Mouse (Mus musculus): ENCODE measurements at regions not wholly inside any gene's neighbourhood (a gene's known extent, or its start where the extent isn't known, plus 50 kb on each side); places are given as distances from the start of the nearest gene placed in this dataset.

DNA sequence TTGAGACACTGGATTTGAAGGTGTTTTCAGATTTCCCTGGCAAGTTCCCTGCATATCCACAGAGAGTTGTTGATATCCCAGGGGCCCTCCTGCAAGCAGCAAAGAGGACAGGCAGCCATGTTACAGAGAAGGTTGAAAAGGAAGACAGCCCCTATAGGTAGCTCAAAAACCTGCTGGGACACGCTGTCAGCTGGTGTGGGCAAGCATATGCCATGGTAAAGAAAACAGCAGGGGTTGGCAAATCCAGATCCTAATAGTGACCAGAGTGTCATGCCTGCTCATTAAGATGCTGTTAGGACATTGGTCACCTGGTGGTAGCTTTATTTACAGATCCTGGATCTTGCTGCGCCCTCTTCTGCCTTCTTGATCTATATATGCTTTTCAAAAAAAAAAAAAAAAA, 397.6 kb downstream of the Tns1 start:
- no peak for DNase-seq

DNA sequence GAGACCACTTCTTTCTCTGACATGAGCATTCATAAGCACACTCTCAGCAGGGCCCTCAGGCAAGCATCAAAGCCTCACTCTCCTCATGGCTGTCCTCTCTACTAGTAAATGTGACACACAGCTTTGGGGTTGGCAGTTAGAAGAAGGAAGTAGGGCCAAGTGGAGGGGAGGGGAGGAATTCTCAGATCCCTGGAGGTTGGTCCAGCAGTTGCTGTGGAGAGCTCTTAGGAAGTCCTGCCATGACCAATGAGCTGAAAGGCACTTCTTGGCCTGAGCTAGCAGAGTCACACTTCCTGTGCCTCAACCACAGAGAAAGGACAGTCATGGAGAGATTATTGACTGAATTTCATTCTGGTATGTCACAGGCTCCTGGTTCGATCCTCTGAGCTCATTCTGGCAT, 398.8 kb downstream of the Tns1 start:
- DNase-seq, result no peak

DNA sequence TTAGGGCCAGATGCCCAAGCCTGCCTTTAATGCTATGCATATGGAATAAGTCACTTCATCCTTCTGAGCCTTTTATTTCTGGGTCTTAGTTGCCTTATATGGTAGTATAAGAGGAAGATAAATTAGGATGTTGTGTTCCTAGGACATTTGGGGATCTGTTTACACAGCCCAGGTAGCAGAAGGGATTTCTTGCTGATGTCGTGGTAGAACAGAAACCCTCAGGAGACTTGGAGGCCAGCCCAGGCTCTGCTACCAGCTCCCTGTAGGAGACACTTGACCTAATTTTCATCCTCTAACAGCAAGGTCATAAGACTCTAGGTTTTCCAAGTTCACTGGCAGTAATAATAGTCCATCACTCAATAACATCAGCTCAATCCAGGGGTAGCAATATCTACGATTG, 399.7 kb downstream of the Tns1 start:
- no peak for DNase-seq

DNA sequence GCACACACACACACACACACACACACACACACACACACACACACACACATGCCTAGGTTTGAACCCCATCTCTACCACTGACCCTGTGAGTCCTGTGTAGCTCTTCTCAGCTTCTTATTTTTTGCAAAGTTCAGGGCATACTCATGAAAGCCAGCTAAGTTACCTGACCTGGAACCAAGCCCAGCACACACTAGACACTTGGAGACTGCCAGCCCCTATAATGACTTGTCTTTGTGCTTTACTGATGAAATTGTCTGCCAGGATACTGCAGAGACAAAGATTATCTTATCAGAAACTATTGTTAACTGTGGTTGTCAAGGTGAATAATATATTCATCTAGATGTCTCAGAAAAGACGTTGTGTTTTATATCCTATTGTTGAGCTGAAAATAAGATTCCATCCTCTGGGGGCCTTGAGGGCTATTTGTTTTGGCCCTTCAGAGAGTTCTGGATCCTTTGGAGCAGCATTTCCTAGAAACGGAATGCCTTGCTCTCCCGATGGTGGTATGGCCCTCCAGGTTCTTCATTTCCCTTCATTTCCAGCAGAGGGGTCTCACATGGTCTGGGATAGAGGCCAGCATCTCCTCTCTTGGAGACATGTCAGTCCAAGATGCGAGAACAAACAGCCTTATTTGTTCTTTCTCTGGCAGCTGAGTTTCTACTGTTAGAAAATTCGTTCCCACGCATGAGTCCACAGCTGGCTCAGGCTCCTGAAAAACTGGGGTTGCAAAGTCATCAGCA, 402.6 kb downstream of the Tns1 start:
- DNase-seq, result no peak

DNA sequence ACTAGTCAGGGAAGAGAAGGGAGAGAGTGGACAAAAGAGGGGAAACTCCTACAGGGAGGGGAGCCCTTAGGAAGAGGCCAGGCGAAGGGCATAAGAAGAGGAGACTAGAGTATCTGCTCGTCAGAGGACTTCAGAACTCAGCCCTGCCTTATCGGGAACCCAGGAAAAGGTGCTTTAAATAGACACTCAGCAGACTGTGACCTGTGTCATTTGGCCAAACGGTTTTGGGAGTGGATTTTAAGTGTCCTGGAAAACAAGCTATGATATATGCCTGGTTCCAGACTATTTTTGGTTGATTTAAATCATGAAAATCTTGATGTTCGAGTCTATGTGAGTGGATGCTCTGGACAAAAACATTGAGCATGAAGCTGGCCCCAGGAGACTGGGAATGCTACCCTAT, 405.8 kb downstream of the Tns1 start:
- DNase-seq, result no peak

DNA sequence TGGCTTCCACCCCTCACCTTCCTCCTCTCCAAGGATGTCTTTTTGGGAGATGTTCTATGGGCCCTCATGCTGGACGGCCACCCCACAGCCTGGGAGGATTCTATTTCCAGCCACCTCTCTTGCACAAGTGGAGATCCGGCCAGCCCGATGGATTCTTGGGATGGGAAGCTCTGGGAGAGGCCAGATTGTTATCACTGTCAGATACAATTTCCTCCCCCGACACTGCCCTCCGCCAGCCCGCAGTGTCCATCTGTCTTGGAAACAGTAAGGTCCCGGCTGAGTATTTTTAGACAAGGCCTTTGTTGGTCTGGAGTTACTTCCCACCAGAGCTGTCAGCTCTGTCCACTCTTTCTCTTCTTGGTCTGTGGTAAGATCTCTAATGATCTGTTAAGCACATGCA, 406.8 kb downstream of the Tns1 start:
- no peak for DNase-seq

DNA sequence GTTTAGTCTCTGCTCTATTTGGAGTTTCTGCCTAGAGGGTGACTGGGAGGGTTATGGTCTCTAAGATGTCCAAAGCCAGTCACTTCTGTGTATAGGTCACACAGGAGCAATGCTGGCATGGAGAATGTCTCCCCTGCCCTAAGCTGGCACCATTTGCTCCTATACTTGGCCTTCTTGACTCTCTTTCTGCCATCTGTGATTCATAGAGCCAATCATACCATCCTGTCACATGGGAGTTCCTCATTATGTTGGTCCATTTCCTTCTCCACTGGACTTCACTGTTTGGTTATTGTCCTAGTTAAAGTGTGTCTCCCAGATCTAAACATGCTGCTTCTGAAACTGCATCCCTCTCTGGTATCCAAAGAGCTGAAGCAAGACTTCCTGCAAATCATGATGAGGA, 407.3 kb downstream of the Tns1 start:
- DNase-seq, result no peak

DNA sequence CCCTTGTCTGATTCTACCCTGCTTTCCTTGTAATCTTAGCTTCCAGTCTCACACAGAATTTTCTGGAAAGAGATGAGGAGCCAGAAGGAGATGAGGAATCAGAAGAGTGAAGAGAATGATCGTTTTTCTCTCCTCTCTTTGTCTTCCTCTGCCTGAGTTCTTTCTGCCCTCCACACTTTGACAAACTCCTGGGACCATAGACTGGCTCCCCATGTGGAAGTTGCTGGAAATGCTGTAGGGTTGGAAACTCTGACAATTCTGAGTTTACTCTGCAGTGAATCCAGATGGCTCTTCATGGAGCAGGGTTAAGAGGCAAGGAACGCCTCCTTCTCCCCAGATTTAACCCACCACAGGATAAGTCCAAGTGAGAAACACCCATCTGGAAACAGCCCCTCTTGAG, 408.7 kb downstream of the Tns1 start:
- no peak for DNase-seq

DNA sequence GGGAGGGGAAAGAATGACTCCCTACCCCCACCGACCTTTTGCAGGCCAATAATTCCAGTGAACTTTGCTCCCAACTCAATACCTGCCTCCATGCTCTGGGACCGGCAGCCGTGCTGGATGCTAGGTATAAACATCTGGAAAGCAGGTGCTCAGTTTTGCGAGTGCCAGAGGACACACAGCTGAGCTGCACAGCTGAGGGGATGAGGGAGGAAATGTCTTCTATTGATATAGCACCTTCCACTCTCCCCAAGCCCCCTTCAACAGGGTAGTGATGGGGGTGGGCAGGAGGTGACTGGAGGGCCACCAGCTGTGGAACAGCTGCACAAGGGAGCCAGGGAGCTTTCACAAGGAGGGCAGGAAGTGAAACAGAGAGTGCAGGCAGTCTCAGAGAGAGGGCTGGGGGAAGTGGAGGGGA, 421.8 kb downstream of the Tns1 start:
- DNase-seq, result no peak

DNA sequence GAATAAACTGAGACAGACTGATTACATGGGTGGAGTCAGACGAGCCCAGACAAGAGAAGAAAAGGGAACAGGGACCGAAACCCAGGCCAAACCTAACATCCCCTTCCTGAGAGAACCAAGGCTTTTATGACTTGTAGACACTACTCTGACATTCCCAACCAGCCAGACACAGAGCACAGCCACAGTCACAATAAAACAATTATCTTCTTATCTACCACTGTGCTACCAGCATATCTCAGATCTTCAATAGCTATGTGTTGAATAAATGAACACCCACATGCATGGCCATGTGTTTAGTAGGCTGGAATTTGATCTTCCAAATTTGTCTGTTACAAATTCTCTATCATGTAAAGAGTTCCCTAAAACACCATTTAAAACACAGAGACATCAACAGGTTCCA, 430.7 kb downstream of the Tns1 start:
- no peak for DNase-seq

DNA sequence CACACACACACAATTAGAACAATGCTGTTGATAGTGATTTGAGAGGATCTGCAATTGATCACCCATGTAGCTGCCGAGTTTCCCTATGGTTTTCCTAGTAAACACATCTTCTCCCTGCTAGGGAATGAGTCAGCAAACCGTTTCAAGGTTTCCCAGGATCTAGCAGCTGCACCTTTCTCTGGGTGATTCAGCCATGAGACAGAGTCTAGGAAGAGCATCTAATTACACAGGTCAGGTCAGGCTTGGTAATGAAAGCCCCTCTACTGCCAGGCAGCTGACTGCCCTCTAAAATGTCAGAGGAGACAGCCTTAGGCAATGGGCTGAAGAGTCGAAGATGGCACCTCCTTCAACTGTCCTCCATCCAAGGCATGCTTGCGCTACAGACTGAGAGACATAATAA, 438.5 kb downstream of the Tns1 start:
- DNase-seq, result no peak

DNA sequence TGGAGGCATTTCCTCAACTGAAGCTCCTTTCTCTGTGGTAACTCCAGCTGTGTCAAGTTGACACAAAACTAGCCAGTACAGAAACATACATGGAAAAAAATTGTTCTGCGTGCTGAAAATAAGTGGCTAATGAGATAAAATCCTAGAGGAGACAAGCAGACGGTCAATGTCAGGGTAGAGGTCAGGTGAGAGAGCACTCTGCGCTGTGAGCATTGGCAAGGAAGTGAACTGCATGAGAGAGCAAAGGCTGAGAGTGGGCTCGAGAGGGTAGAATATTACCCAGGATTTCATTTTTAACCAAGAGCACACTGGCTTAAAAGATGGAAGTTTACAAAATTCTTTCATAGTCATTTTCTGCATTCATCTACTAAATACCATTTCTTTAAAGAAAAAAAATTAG, 439.2 kb downstream of the Tns1 start:
- no peak for DNase-seq

DNA sequence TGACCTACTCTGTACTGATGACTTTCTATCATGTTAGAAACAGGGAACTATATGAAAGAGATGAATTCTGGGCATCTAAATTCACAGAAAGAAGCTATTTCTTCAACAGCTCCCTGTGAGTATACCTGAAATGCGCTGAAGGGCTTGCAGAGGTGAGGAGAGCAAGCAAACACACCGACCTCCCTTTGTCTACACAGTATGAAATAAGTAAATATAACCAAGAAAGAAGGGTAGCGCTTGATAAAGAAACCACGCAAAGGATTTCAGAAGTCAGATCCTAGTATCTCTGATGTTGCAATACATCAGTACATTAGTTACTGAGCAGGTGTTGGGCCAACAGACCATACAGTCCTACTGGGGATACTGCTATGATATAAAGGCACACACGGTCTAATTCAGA, 440.1 kb downstream of the Tns1 start:
- DNase-seq, result no peak

DNA sequence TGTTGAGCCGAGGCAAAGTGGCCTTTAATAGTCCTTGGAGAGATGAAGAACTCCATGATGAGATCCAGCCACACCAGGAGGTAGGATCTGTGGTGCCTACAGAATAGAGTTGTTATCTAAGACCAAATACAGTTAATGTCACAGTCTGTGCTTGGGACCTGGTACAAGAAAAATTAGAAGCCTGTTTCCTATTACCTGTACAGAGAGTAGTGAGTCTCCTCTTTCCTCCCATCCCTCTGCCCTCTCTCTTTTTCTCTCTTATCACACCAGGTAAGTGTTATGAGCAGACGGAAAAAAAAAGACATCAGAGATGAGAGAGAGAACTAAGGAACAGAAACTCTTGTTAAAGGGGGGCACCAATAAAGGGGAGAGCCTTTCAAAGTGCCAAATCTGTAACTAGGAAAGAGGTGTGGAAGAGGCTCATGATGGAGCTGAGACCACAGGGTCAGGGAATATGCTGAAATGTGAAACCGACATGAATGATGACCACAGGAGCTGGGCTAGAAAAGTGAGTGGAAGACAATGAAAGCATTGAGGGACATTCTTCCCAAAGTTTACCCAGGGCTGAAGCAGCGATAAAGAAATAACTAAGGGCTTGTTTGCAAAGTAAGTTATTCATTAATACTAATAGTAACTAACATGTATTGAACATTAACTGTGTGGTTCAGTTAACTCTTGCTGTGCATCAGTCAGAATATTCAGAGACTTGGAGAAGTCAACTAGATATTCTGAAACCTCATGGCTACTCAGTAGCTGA, 440.9 kb downstream of the Tns1 start:
- DNase-seq, result no peak

DNA sequence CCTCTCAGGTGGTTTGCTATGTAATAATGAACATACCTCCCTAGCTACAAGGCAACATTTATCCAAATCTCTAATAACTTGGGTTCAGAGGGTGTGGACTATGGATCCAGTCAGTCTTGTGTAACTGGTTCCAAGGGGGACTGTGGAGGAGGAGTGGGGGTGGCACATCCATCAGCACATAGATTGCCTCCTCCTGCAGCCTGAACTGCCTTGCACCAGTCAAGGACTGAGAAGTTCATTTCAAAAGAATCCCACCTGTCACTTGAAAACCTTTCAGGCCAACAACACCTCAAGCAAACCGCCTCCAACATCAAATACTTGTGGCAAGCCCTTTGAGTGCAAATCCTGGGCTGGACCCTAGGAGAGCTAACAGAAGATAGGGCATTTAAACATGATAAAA, 442.6 kb downstream of the Tns1 start:
- no peak for DNase-seq

DNA sequence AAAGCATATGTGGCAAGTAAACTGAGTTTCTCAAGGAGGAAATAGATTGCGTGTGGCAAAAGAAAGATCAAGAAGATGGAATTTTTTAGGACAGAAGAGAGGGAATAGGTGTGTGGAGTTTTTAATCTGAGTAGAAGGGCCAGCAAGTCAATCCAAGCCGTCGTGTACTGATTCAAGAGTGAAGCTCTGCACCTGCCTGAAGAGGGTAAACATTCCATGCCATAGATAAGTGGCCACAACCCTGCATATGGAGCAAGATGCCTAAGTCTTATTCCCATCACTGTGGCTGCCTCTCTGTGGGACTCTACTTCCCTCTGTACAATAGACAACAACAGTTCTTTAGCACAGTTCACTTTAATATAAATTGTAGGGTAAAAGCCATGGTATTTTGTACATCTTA, 443.4 kb downstream of the Tns1 start:
- no peak for DNase-seq

DNA sequence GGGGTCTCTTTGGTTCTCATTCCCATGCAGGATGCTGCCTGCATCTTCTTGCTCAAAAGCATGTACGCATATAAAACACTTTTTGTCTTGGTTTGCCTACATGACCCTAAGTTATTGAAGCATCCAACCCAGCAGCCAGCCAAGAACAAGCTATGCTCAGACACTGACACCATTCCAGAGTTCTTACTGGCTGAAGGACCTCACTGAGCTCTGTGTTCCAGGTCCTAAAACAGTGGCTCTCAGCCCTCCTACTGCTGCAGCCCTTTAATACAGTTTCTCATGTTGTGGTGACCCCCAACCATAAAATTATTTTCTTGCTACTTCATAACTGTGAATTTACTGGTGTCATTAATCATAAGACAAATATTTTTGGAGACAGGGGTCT, 450.4 kb downstream of the Tns1 start:
- no peak for DNase-seq

DNA sequence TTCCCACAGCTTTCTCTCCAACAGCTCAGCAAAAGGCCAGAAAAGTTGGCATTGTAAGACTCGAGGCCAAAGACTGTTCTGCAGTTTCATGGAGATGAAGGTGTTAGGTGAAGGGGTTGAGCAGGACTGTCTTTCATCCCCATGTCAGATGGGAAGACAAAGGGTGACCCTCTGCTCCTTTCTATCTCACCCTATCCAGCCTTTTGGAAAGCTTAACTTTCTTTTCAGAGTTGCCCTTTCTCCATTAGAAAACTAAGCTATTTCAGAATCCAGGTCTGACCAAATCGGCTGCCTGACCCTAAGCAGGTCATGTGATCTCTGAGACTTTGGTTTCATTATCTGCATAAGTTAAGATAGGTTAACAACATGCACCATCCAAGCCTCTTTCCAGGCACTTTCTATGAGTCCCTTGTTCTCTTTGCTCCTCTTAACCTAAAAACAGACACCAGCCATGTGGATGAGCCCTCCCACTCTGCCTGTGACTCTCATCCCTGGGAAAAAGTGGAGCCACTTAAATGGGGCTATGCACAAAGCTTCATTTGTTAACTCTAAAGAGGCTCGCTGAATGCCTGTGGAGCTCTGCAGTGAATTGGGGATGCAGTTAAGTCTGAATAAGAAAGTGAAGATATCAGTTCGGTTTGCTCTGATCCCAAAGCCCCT, 450.9 kb downstream of the Tns1 start:
- DNase-seq, result no peak

DNA sequence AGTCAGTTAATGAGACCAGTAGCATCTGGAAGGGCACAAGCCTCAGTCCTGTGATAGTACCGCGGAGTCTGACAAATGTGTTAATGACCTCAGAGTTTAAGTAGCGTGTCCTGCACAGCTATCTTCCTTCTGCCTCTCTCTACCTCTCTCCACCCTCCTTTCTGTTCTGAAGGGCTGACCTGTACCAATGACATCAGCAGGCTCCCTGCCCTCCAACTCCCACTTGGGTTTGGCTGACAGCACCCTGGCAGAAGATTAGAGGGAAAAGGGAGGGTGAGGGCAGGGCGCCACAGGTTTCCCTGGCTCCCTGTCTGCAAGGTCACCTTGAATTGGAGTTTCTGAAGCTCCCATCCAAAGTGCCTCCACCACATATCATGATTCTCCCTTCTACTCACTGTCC, 452.0 kb downstream of the Tns1 start:
- DNase-seq, result no peak

DNA sequence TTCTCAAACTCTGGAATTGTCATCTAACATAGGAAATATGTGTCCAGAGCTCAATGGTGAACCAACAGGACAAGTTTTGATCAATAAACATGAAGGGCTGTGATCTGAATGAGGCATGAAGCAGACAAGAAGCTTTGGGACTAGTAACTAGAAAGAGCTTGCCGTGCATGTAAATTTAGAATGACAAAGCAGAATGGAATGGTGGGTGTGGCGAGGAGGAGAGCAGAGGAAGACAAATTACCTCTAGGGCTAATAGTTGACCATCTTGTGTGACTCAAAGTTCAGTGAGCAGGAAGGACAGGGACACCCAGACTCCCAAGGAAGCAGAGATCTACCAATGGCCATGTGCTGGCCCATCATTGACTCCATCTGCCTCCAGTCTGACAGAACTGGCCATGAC, 455.6 kb downstream of the Tns1 start:
- DNase-seq, result no peak

DNA sequence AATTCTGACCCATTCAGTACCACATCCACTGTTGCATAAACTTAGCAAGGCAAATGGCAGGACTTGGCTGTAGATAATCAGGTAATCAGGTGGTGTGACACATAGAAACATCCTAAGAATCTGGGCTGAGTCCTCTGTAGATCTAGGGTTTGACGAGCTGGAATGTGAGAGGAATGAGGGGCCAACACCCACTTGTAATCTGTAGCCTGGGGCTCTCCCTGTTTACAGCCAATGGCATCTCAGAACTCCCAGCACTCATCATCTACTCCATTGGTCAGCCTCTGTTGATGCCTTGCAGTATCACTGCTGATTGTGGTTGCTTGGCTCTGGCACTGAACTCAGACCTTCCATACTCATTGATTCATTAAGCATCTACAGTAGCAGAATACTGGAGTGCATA, 460.7 kb downstream of the Tns1 start:
- no peak for DNase-seq

DNA sequence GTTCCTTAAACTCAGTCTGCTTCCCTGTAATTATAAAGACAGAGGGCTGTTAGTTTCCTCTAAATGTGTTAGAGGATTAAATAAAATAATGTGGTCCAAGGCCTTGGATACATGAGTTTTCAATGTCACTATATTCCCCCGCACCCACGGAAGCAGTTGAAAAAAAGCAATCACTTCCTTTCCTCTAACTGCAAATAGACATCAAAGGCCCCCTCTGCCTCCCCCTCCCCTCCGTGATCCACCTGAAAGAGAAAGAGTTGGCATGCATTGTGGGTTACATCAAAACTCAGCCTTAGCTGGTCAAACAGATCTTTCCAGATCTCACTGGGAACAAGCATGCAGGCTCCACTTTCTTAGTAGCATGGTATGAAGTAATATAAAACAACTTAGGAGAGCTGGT, 479.2 kb downstream of the Tns1 start:
- DNase-seq, result no peak

DNA sequence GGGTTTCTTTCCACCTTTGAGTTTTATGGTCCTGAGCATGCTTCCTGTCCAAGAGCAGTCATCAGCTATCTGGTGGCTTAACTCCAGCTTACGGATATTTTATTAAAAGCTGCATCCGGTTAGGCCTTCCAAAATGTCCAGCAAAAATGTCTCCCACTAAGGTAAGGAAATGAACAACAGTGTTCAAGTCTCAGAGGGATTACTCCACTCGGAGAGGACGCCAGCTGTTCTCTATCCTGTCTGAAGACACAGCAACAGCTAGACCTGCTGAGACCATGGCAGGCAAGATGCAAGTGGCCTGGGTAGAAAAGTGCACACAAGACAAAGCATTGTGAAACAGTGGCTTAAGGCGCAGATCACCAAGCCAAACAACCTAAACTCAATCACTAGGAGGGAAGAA, 479.9 kb downstream of the Tns1 start:
- no peak for DNase-seq

DNA sequence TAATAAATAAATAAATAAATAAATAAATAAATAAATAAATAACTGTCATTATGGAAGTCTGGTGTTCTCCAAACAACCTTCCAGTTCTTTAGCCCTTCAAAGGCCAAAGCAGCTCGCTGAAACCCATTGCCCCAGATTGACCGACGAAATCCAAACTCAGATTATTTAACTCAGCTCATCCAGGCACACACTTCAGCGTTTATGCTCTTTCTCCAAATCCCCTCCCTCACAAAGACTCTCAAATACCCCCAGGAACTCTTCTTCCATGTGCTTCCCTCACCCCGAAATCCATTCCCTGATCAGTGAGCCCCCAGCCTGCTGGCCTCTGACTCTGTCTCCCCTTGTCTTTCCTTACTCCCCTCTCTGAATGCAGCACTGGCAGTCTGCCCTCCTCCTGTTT, 480.8 kb downstream of the Tns1 start:
- DNase-seq, result no peak

Data from right cerebral cortex, adult 18-20 months (tissue).